Mouse (Mus musculus) neural tube, embryonic 13.5 days (tissue): ENCODE data around the gene Ctnna3. TPM values are rescaled to one million over a fixed set of nuclear protein-coding genes. Genes with fewer than 3 reads are reported as not detected.
A peak's percentile ranks its signal among the peaks of the same experiment; 100 is the strongest.
"Not testable (repeated sequence)": the region's sequence is repeated elsewhere in the genome, so short reads cannot be mapped to it uniquely, and the experiment has no call there.

Experiments used
- ATAC-seq: fragments of 200-750 bp; cut with Nextera tagmentation; 2 replicates; pipeline ENCODE4 v1.8.0; 2017; ENCODE audit warnings: low read depth, mild to moderate bottlenecking, moderate TSS enrichment, moderate library complexity
- H3K27ac ChIP-seq: fragments of 300-500 bp; sonication (generic); replicated peaks from 2 replicates; pipeline ENCODE4 v1.5.1; 2015; ENCODE audit warnings: moderate library complexity, mild to moderate bottlenecking, inconsistent platforms
- H3K27me3 ChIP-seq: fragments of 300-500 bp; sonication (generic); 2 replicates; pipeline ENCODE4 v1.6.1; 2015; ENCODE audit warnings: mild to moderate bottlenecking, inconsistent platforms
- H3K36me3 ChIP-seq: fragments of 300-500 bp; sonication (generic); 2 replicates; pipeline ENCODE4 v1.6.1; 2015; ENCODE audit warnings: mild to moderate bottlenecking, inconsistent platforms
- H3K4me1 ChIP-seq: fragments of 300-500 bp; sonication (generic); replicated peaks from 2 replicates; pipeline ENCODE4 v1.6.1; 2015; ENCODE audit warnings: inconsistent platforms
- H3K4me2 ChIP-seq: fragments of 300-500 bp; sonication (generic); 2 replicates; pipeline ENCODE4 v1.6.1; 2015; ENCODE audit warnings: inconsistent platforms, mild to moderate bottlenecking, moderate library complexity
- H3K4me3 ChIP-seq: fragments of 300-500 bp; sonication (generic); 2 replicates; pipeline ENCODE4 v1.5.1; 2015; ENCODE audit warnings: mild to moderate bottlenecking, inconsistent platforms
- H3K9ac ChIP-seq: fragments of 300-500 bp; sonication (generic); 2 replicates; pipeline ENCODE4 v1.6.1; 2015; ENCODE audit warnings: moderate library complexity, mild to moderate bottlenecking, inconsistent platforms
- H3K9me3 ChIP-seq: fragments of 300-500 bp; sonication (generic); 2 replicates; pipeline ENCODE4 v1.6.1; 2016; ENCODE audit warnings: inconsistent platforms
- WGBS: fragments of 180-500 bp; shearing (Covaris S2); methylation state at CpG from one replicate; pipeline ENCODE4 v1.1.7; 2015; 5-methylcytosine and 5-hydroxymethylcytosine counted together
- polyA plus RNA-seq: library from polyadenylated mRNA; unstranded; fragments of >200 nt; fragmentation: Nextera tagmentation; extraction: Ambion mirVana; gene quantifications from 2 replicates; pipeline ENCODE4 v1.2.1, GENCODE M21; 2015

The Ctnna3 gene
- polyA plus RNA-seq, 1 experiment from 2014 or later = 3.7 TPM

DNA sequence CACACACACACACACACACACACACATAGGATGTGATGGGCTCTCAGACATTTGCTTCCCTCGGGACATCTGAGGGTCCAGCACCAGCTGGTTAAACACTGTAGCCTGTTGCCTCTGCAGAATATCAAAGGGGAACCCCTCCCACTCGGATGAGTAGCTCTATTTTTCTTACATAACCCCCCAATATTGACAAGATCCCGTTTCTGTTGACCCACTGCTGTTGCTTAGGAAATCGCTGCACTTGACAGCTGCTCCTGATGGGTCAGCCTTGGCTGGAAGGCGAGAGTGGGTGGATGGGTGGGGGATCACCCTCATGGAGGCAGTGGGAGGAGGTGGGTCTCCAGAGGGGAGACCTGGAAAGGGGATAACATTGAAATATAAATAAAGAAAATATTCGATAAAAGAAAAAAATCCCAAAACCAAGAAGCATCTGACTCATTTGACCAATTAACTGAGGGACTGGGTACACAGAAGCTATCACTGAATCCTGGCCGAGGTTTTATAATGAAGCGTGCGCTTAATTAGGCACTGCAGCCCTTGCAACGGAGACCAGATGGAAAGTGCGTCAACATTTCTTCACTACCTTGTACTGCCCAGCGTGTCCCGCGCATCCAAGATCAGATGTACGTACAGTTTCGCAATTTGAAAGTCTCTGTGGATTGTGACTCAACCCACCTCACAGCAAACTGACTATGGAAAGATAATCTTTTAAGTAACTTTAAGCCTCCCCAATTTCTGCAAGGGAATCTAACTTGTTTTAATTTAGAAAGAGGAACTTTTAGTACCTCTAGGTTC lies 19.5 kb upstream of the Ctnna3 start:
- Histone ChIP-seq H3K27ac (no peak overlapping the region), H3K9ac (no peak overlapping the region), H3K4me3 (no peak overlapping the region), H3K36me3 (peaks cover 7% of the 10 kb centered on the region; the same call in 1 of the 2 replicates), H3K4me1 (no peaks in the 10 kb centered on the region), H3K27me3 (no peaks in the 10 kb centered on the region), H3K9me3 (no peaks in the 10 kb centered on the region), H3K4me2 (no peak overlapping the region)
- 69% methylated on average over 16 of the region's 16 CpGs for WGBS
- ATAC-seq = no peak

DNA sequence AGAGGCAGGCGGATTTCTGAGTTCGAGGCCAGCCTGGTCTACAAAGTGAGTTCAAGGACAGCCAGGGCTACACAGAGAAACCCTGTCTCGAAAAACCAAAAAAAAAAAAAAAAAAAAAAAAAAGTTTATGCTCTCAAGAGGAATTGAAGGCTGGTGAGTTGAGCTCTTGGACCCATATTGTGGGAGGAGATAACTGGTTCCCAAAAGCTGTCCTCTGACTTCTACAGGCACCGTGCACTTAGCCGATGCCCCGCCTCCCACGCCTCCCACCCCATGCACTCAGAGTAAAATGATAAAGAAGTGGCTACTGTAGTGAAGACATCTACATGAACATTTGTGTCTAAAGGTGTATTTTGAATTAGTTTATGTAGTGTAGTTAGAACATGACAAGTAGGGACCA lies 18.2 kb upstream of the Ctnna3 start:
- H3K9me3 ChIP-seq, H3K4me1 ChIP-seq, H3K9ac ChIP-seq, H3K4me3 ChIP-seq, H3K27ac ChIP-seq, ATAC-seq, H3K36me3 ChIP-seq, H3K27me3 ChIP-seq, H3K4me2 ChIP-seq: not testable (repeated sequence)
- 97% methylated on average over 6 of the region's 7 CpGs for WGBS

DNA sequence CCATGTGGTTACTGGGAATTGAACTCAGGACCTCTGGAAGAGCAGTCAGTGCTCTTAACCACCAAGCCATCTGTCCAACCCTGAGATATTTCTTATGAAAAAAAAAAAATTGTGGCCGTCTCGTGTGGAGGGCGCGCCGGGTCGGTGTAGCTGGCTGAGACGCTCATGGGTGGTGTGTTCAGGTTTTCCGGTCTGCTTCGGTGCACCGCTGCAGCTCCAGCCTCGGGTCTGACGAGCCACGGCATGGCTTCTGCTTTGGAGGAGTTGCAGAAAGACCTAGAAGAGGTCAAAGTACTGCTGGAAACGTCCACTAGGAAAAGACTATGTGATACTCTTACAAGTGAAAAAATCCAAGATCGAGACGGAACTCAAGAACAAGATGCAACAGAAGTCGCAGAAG lies 17.1 kb upstream of the Ctnna3 start:
- WGBS = 90% methylated on average over 17 of the region's 17 CpGs
- ATAC-seq = no peak

DNA sequence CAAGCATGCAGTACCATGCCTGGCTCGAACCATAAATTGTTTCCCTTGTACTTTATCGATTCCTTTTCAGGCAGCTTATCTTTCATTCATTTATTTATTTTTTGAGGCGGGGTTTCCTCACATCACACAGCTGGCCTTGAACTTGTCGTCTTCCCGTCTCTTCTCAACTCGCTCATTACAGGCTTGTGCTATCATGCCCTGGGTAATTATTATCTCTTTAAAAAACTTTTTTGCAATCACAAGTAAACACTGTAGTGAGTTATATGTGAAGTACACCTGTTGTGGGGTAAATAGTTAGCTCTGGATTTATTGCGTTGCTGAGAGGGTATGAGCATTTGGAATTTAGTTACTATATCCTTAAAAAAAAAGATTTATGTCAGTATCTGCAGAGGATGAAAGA lies 14.6 kb upstream of the Ctnna3 start:
- no peaks in the 10 kb centered on the region for H3K36me3 ChIP-seq
- no peak overlapping the region for H3K4me3 ChIP-seq
- H3K4me1 ChIP-seq = no peaks in the 10 kb centered on the region
- H3K9me3 ChIP-seq = no peaks in the 10 kb centered on the region
- no peak overlapping the region for H3K4me2 ChIP-seq
- no peak overlapping the region for H3K27ac ChIP-seq
- 87% methylated on average over 7 of the region's 7 CpGs for WGBS
- no peaks in the 10 kb centered on the region for H3K27me3 ChIP-seq
- ATAC-seq = no peak
- H3K9ac ChIP-seq = no peak overlapping the region

More for the DNA sequence above, 17.1 kb upstream of the Ctnna3 start:
- Histone ChIP-seq H3K4me2 (no peak overlapping the region), H3K27me3 (no peaks in the 10 kb centered on the region), H3K27ac (no peak overlapping the region), H3K4me1 (no peaks in the 10 kb centered on the region), H3K9ac (no peak overlapping the region), H3K36me3 (peaks cover 4% of the 10 kb centered on the region; the same call in 1 of the 2 replicates), H3K4me3 (no peak overlapping the region), H3K9me3 (no peaks in the 10 kb centered on the region)

DNA sequence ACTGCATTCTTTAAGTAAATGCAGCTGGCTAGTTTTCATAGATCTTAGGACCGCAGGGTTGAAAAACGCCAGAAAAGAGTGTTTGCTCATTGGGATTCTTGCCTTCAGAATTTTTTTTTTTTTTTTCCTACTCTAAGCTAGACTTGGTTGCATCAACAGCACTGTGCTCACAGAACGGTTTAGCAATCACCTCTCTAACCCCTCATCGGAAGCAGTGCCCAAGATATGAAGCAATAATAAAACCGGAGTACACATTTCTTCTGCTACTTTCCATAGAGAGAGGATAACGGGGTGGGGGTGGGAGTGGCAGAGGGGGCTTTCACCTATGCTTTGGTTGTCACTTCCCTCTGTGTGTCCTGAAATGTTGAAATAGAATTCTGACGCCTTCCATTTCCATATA lies 14.0 kb upstream of the Ctnna3 start:
- 69% methylated on average over 7 of the region's 7 CpGs for WGBS
- Histone ChIP-seq H3K9ac (no peak overlapping the region), H3K27ac (no peak overlapping the region), H3K4me3 (no peak overlapping the region), H3K9me3 (no peaks in the 10 kb centered on the region), H3K27me3 (no peaks in the 10 kb centered on the region), H3K4me2 (peak overlapping the region; percentile 13; the same call in 1 of the 2 replicates), H3K36me3 (no peaks in the 10 kb centered on the region), H3K4me1 (no peaks in the 10 kb centered on the region)
- ATAC-seq = no peak

DNA sequence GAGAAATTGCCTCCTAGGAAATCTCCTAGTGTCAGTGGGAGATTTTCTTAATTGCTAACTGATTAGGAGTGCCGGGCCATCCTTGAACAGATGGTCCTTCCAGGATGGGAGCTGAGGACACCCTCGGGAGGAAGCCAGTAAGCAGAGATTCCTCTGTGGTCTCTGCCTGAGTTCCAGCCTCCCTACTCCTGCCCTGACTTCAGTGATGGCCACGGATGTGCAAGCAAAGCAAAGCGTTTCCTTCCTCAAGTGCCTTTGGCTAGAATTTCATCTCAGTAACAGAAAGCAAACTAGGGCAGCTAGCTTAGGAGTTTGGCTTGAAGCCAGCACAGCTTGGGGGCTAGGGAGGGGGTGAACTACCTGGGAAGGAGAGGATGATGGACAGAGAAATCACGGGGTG lies 12.8 kb upstream of the Ctnna3 start:
- Histone ChIP-seq H3K9ac (no peak overlapping the region), H3K9me3 (no peaks in the 10 kb centered on the region), H3K4me2 (no peak overlapping the region), H3K4me3 (no peak overlapping the region), H3K4me1 (no peaks in the 10 kb centered on the region), H3K27ac (no peak overlapping the region), H3K36me3 (no peaks in the 10 kb centered on the region), H3K27me3 (no peaks in the 10 kb centered on the region)
- no peak for ATAC-seq
- WGBS = 56% methylated on average over 5 of the region's 5 CpGs

DNA sequence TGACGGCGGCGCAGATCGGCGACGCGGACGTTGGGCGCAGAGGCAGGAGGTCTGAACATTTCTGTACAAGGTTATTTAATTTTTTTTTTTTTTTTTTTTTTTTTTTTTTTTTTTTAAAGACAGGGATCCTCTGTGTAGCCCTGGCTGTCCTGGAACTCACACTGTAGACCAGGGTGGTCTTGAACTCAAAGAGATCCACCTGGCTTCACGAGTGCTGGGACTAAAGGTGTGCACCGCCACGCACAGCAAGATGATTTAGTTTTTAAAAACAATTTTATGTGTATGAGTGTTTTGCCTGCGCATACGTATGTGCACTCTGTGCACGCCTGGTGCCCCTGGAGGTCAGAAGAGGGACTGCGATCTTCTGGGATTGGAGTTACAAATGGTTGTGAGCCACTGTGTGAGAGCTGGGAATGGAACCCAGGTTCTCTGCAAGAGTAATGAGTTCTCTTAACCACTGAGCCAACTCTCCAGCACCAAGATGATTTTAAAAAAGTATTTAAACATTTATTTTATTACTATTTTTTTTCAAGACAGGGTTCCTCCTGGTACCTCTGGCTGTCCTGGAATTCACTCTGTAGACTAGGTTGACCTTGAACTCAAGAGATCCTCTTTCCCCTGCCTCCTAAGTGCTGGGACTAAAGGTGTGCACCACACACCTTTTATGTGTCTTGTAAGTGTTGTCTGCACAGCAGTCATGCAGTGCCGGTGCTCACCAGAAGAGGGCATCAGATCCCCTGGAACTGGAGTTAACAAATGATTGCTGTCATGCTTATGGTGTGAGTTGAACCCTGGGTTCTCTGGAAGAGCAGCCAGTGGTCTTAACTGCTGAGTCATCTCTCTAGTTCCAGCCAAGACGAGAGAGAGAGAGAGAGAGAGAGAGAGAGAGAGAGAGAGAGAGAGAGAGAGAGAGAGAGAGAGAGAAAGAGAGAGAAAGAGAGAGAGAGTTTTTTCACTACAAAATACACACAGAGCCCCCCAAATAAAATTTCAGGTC lies 7.9 kb upstream of the Ctnna3 start, which contains the start of gene Gm7075:
Gene Gm7075 (minus strand): TSS at position 51 of the 997 bp plus-strand sequence.
- H3K9ac ChIP-seq = no peak within 1 kb of the TSS
- no peaks in the 10 kb centered on the region for H3K27me3 ChIP-seq
- H3K4me1 ChIP-seq = no peaks in the 10 kb centered on the region
- WGBS = 88% methylated on average over 18 of the region's 18 CpGs
- no peak for ATAC-seq
- H3K4me2 ChIP-seq = no peak within 1 kb of the TSS
- H3K4me3 ChIP-seq = no peak within 1 kb of the TSS
- H3K36me3 ChIP-seq = no peaks in the 10 kb centered on the region
- no peaks in the 10 kb centered on the region for H3K9me3 ChIP-seq
- H3K27ac ChIP-seq = no peak within 1 kb of the TSS

DNA sequence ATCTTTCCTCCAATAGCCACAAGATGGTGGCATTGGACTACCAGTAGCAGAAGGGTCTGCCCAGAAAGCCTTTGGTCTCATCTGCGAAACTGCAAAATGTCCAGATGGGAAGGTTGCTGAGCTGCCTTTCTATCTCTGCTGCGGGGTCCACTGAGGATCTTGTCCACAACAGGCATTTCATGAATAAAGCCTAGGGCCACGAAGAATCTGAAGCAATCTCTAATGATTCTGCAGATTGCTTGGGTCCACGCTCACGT lies 7.2 kb upstream of the Ctnna3 start:
- Histone ChIP-seq H3K9ac (no peak overlapping the region), H3K4me2 (no peak overlapping the region), H3K27me3 (no peaks in the 10 kb centered on the region), H3K27ac (no peak overlapping the region), H3K36me3 (no peaks in the 10 kb centered on the region), H3K9me3 (no peaks in the 10 kb centered on the region), H3K4me1 (no peaks in the 10 kb centered on the region), H3K4me3 (no peak overlapping the region)
- no peak for ATAC-seq
- 84% methylated on average over 5 of the region's 5 CpGs for WGBS

DNA sequence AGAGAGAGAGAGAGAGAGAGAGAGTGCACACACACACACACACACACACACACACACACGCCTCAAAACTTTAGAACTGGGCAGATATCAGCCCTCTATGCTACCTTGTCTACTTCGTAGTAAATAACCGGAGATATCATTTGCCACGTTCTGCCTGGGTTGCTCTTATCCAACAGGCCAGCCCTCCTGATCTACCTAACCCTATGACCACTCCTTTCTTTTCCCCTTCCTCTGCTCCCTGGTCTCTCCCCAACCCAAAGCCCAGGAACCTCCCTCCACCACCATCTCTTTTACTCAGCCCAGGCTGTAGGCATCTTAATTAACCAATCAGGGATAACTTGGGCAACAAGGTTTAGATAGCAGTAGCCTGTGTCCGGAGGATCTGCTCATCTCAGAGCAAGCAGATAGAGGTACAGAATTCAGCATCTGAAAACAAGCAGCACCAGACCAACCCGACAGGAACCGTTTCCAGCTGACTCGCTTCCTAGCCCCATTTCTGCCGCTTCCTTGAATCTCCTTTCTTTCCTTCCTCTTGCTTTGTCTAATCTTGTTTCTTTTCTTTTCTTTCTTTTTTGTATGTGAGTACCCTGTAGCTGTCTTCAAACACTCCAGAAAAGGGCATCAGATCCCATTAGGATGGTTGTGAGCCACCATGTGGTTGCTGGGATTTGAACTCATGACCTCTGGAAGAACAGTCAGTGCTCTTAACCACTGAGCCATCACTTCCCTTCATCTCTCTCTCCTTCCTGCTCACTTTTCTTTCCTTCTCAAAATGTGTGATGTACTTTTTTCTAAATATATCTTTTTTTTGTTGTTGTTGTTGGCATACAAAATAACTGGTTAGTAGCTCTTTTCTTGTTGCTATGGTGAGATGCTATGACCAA lies 6.1 kb upstream of the Ctnna3 start:
- Histone ChIP-seq H3K4me1 (peaks cover 7% of the 10 kb centered on the region), H3K27ac (no peak overlapping the region), H3K9ac (no peak overlapping the region), H3K4me2 (no peak overlapping the region), H3K9me3 (no peaks in the 10 kb centered on the region), H3K4me3 (no peak overlapping the region), H3K27me3 (no peaks in the 10 kb centered on the region), H3K36me3 (no peaks in the 10 kb centered on the region)
- 88% methylated on average over 9 of the region's 9 CpGs for WGBS
- no peak for ATAC-seq

DNA sequence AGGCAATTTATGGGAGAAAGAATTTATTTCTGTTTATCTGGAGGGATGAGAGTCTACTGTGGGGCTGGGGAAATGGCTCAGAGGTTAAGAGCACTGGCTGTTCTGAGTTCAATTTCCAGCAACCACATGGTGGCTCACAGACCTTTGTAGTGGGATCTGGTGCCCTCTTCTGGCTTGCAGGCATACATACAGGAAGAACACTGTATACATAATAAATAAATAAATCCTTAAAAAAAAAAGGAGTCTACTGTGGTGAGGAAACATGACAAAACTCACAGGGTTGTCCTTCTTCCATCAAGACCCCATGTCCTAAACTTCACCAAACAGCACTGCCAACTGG lies 5.5 kb upstream of the Ctnna3 start:
- H3K4me2 ChIP-seq = no peak overlapping the region
- no peak for ATAC-seq

DNA sequence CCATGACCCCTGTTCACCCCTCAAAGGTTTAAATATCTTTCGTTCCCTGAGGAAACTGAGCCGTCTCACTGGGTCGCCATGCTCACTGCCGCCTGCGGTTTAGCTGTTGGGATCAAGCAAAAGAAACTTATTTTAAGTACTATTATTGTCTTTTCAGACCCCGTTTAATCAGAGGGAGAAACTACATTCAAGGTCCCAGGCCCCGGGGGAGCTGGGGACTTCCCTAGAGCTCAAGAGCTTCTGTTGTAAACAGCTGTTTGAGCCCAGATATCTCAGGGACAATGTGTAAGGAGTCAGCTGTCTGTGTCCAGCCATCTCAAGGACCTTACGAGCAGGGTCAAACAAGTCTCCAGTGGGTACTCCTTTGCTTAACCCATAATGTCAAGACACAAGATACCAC lies 2.8 kb upstream of the Ctnna3 start:
- Histone ChIP-seq H3K36me3 (no peaks in the 10 kb centered on the region), H3K4me1 (peaks cover 7% of the 10 kb centered on the region), H3K9ac (no peak overlapping the region), H3K4me3 (no peak overlapping the region), H3K4me2 (no peak overlapping the region), H3K9me3 (no peaks in the 10 kb centered on the region), H3K27me3 (no peaks in the 10 kb centered on the region), H3K27ac (no peak overlapping the region)
- 85% methylated on average over 8 of the region's 8 CpGs for WGBS
- no peak for ATAC-seq

More for the DNA sequence above, 5.5 kb upstream of the Ctnna3 start:
- Histone ChIP-seq H3K4me3 (no peak overlapping the region), H3K27ac (no peak overlapping the region), H3K9ac (no peak overlapping the region), H3K9me3 (no peaks in the 10 kb centered on the region), H3K36me3 (no peaks in the 10 kb centered on the region), H3K4me1 (peaks cover 7% of the 10 kb centered on the region), H3K27me3 (no peaks in the 10 kb centered on the region)
